Mouse (Mus musculus) ES-E14 (cell line): ENCODE data around the gene Ago4.

ENCODE experiments used
- CHD2 ChIP-seq: IDR thresholded peaks from 2 replicates; pipeline ENCODE4 v1.6.1; 2014; ENCODE audit warnings: mild to moderate bottlenecking, low read depth, low read length, inconsistent platforms
- ZC3H11A ChIP-seq: IDR thresholded peaks from 2 replicates; pipeline ENCODE4 v1.6.1; 2012; ENCODE audit warnings: low read depth, mild to moderate bottlenecking, inconsistent platforms, low read length, borderline replicate concordance
- ZNF384 ChIP-seq: IDR thresholded peaks from 2 replicates; pipeline ENCODE4 v1.6.1; 2012; ENCODE audit warnings: low read depth, low read length, inconsistent platforms

DNA sequence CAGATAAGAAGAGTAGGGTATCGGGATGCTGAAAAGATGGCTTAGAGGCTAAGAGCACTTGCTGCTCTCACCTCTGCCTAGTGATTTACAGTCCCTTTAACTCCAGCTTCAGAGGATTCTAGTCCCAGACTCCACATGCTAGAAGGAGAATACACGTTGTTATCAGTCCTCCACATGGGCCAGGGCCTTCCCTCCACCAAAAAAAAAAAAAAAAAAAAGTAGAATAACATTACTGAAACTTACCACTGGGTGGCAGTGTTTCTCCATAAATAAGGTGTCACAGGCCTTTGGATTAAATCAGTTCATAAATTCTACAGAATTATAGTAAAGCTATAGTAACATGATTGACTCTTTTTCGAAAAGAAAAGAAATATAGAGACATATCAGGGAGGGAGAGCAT is 21.2 kb upstream of the Ago4 start:
- TF ChIP-seq CHD2: no peak
- TF ChIP-seq ZC3H11A: peak; percentile 67
- TF ChIP-seq ZNF384: peak; percentile 100
